Mouse (Mus musculus) urinary bladder, adult 2 months (tissue): ENCODE results near the gene Cemip. TPM values are rescaled to one million over a fixed set of nuclear protein-coding genes. Genes with fewer than 3 reads are reported as not detected.

Experiments
- DNase-seq: peaks from one replicate; pipeline ENCODE4 v3.0.0; 2022; ENCODE audit warnings: low spot score
- polyA plus RNA-seq: library from polyadenylated mRNA; depleted of rRNA; stranded (reverse); fragments of >200 nt; gene quantifications from 2 replicates; pipeline ENCODE4 v1.2.3, GENCODE M21; 2012

The Cemip gene
- polyA plus RNA-seq, 1 experiment, result 0.37 TPM

DNA sequence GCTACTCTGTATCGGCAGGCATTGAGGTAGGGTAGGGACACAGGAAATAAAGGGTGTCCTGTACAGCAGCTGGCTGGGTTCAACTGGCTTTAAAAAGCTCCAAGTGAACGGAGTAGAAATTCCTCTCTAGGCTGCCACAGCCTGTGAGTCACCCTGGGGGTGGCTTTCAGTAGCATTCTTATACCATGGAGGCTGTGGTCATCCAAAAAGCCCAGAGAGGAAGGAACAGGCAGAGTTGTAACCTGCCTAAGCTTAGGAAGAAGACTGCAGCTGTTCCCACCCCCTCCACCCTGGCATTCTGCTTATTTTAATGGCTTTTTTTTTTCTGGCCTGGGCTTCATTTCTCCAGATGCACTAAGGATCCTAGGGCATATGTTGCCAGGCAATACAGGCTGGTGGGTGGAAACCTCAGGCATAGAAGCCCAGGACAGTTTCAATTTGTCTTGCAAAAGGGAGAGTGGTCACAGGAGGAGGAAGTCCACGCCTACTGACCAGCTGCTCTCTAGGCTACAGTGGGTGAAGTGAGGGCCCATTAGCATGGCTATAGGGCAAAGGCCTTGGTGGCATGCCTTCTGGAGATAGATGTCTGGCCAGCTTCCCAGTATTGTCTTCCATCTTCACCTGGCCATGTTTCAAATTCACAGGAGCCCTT, 57.1 kb downstream of the Cemip start:
- no peak for DNase-seq

DNA sequence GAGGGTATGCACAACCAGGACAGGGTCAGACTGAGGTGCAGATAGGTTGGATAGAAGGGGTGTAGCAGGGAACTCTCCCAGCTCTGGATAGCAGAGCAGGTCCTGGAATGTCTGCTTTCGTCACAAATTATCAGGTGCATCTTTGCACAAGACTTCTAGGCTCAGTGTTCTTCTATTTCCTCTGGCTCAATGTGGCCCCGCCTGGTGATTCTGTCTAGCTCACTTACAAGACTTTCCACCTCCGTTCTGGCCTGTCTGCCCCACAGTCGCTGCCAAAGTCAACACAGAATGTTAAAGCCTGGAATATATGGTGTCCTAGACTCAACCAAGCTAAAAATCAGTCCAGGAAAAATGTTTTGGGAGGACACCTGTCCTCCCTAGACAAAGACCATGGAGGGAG, 57.9 kb downstream of the Cemip start:
- no peak for DNase-seq

DNA sequence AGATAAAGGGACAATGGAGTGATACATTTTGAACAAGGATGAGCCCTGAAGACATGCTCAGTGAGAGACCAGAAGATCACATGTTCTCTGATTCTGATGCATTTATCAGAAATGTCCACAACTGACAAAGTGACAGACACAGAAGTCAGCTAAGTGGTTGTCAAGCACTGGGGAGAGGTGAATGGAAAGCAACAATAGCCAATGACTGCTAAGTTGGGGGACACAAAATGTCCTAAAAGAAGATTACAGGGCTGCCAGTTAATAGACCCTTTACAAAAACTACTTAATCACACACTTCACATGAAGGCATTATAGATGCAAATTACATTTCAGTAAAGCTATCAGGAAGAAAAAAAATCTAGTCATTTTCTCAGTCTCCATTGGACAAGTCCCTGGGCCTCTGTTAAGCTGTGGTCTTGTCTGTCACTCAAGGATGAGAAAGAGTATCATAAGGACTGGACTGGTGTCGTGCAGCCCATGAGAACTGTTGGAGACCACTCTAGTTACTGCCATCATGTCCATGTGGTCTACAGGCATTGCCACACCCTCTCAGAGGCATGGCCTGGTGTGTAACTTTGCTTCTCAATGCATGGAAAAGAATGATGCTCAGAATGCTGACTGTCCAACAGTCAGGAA, 59.2 kb downstream of the Cemip start:
- no peak for DNase-seq

DNA sequence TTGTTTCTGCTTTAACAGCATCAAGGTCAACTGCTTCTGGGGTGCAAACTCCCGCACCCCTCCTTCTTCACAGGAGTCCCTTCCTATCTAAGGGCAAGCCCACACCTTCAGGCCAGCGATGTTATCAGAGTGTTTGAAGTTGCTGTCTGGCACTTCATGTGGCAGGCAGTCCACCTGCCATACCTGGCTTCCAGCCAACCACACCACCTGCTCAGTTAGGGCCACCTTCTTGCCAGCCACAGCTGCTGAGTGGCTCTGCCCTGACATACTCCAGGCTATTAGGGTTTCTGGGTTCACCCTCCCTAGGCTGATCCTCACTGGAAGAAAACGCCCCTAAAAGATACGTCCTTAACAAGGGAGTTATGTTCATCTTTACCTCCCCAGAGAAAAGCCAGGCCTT, 60.2 kb downstream of the Cemip start:
- no peak for DNase-seq

DNA sequence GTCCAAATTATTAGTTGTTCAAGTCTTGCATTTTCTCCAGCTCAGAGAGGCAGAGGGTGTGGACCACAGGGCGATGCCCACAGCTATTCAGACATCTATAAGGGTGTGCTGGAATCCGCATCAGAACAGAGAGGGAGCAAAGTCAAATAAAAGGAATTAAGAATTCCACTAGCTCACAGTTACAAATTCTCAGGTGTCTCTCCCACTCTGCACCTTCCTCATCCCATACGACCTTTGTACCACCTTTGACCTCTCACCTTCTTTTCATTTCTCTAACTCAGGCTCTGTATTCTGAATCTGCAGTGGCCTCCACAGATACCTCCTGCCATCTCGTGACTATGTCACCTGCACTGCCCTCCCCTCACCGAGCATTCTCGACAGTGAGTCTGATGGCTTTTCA, 62.8 kb downstream of the Cemip start:
- DNase-seq, result no peak

DNA sequence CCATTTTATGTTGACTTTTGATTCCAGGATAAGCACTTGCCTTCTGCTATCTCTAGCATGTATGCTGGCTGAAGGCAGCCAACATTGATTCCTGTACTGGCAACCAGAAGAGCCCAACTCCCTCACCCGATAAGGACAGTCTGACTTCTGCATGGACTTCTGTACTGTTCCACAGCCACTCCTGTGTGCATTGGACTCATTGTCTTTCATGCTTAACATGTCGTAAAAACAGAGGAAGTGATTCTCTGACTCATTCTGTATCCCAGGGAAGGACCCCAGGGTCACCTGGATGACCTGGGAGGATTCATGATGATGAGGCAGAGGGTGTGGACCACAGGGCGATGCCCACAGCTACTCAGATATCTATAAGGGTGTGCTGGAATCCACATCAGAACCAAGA, 63.8 kb downstream of the Cemip start:
- DNase-seq, result no peak

DNA sequence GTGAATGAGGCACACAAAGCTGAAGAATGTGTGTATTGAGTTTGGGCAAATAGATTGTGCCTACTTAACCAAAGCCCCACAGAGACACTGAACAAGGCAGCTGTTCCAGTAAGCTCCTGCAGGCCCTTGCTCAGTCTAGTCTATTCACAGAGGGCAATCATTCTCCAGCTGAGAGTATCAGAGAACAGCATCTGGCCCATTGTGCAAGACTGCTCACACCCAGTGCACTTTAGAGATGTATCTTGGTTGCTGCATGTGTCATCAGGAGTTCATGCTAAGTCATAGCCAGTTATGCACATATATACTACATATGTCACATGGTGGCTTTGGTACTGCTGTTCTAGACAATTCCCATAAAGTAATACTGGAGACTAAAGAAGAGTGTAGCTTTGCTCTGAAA, 66.9 kb downstream of the Cemip start:
- no peak for DNase-seq

DNA sequence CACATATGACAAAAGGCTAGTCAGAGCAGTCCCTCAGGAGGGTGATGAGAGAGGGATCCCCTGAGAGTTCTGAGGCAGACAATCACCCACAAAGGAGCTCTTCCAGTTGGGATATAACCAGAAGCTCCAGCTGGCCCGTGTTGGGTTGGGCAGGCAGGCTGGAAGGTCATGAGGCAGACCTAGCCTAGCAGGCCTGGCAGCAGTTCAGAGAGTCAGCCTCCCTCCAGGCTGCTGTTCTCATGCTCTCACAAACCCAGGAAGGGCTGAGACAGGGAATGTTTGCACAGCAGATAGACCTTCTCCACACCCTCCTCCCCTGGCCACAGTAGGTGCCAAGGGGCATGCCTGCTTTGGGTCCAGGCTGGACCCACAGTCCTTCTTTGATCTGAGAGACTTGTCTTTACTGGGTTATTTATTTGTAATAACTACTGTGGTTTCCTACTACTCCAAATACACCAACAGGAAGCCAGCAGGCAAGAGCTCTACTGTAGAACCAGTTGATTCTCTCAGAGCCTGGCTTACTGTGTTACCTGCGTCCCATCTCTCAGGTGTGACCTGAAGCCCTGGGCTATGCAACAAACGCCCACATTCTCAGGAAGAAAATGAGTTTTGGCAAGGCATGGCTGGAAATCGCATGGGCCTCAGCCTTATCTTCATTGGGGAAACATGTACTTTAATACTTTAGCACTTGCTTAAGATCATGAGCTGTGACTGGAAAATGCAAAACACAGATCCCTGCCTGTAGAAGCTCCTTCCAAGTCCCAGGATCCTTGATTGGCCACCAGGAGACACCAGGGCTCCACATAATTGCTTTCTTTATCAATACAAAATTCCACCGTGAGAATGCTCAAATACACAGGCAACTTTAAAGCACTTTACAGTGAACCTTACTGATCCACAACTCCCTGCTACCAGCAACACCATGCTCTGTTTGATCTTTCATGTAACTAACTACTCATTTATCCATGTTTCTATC, 67.7 kb downstream of the Cemip start:
- DNase-seq, result peak; percentile 25

DNA sequence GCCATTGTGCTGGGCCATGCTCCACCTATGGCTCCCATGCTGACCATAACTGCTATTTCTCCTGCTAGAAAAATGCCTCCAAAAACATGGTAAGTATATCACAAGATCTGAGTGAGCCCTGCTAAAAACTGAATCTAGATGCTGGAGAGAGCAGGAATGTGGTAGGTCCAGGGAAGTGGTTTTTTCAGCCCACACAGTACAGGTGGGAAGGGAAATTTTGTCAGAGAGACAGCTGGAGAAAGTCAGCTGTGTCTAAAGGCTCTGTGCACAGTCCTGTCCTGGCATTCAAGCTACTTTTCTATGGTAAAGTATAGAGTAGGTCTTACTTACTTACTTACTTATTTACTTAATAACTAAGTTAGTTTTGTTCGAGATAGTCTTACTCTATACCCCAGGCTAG, 71.3 kb downstream of the Cemip start:
- no peak for DNase-seq

DNA sequence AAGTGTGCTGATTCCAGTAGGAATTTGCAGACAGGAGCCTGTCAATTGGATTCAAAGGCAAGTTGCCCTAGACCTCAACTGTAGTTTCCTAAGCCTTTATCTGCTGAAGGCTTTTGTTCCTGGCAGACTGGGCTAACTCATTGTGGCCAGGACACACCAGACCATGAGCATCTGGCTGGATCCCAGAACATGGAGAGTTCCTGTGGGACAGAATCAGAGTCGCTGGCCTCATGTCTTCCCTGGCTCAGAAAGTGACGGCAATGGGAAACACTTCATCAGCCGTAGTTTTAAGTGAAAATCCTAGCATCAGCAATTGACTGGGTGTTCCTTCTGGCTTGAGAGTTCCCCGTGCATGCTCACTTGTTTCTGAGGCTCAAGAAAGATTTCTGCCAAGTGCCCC, 72.6 kb downstream of the Cemip start:
- DNase-seq, result no peak

DNA sequence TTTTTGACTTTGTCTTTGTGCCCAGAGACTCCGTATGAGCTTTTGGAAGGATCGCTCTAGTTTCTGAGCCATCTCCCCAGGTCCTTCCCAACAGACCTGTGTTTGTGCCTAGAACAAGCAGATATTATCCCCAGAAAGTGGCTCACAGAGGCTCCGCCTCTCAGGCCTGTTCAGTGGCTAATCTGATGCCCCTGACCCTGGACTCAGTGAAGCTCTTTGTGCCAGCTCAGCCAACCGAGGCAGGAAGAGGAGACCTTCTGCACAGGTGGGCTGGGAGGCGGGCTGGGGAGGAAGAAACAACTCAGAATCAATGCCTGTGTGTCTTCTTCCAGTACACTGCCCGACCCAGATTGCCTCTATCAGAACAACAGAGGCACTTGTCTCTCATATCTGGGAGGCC, 81.9 kb downstream of the Cemip start:
- DNase-seq, result no peak

DNA sequence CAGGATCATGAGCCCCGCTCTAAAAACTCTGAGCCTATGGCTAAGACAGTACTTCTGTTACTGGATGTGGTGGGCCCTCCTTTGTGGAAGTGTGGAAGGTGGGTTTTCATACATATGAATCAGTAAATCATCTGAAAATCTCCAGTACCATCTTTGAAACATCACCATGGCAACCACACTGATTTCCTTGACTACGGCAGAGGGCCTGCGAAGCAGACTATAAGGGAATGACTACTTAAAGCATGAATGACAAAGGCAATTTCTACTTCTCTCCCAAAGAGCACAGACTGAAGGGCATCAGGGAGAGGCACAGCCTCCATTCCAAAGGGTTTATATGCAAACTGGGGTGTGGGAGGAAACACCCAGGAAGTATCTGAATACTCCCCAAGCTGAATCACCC, 84.8 kb downstream of the Cemip start:
- DNase-seq, result no peak

DNA sequence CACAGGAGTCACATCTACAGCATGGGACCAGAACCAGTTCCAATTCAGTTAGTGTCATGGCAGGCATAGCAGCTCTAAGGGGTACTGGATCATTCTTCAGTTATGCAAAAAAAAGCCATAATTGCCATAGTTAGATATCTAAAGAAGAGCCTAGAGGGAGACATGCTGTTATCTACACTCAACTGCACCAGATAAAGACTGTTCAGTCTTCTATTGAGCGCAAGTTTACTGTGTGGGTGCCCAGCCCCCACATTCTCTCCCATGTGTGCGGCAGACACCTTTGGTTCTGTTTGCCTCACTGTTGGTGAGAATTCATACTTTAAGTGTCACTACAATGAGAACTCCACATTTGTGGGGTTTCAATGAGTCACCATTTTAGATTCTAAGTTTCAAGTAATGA, 85.6 kb downstream of the Cemip start:
- DNase-seq, result no peak

DNA sequence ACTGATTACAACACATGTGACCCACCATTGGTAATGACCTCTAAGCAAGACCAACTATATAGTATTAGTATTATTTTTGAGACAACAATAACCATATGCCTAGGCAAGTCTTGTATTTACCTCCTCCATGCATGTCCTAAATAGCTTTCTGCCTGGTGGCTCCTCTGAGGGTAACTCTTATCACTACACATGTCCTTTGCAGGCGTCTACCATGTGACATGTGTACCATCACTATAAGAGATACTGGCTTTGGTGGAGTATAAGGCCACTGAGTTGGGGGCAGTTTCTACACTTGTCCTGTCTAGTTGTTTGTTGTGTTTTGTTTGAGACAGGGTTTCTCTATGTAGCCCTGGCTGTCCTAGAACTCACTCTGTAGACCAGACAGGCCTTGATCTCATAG, 86.7 kb downstream of the Cemip start:
- no peak for DNase-seq

DNA sequence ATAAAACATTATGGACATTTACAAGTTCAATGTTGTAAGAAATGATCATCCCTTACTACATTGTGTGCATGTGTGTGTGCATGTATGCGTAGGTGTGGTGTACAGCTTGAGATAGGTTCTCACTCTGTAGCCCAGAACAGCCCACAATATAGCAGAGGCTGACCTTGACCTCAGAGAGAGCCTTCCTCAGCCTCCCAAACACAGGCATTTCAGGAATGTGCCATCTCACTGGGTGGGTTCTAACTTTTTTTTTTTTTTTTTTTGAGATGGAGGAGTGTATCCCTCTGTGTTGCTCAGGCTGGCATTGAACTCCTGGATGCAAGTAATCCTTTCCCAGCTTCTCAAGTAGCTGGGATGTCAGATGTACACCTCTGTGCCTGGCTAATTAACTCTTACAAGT, 92.0 kb downstream of the Cemip start:
- no peak for DNase-seq

DNA sequence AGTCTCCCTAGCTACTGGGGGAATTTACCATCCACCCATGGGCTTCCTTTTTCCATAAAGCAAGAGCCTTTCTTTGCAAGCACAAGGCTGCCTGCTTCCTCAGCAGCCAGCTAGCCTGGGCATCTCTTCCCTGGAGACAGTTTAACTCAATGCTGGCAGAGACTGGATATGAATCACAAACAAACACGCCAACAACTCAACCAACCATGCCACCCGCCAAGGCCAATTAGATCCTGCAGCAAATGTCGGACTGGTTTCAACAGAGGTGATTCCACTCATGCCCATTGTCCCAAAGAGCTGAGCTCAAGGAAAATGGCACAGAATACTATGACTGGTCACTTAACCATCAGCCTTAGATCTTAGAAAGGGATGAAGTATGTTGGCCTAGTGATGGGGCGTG, 97.0 kb downstream of the Cemip start:
- no peak for DNase-seq

DNA sequence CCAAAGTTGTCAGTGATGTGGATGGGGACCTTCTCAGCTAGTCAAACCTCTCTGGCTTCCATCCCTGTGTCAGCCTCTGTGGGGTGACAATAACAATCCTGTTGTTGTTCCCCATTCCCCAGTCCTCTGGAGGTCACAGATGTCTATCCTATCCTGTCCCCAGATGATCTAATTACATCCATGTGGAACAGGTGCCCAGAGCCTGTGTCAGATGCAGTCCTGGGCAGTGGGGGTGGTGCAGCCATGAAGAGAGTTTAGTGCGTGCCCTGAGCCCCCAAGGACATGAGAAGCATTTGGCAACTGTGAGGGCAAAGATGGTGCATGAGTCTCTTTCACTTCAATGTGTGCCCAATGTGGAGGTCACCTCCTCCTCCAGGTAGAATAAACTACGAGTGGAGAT, 100.6 kb downstream of the Cemip start:
- no peak for DNase-seq

DNA sequence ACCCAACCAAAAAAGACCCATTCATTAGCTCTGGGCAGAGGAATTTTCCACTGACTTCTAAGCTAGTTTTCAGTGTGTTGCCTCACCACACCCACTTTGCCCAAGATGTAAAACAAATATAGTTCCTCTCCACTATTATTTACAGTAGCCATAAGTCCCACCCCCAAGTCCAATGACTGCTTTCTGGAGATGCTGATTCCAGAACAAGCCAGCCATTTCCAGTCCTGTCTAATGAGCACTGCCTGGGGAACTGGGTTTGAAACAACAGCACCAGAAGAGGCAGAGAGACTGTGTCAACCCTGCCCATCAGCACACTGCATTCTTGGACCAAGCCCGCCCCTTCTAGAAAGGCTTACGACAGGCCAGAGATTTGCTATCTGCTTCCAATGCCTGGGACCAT, 103.7 kb downstream of the Cemip start:
- DNase-seq, result no peak

DNA sequence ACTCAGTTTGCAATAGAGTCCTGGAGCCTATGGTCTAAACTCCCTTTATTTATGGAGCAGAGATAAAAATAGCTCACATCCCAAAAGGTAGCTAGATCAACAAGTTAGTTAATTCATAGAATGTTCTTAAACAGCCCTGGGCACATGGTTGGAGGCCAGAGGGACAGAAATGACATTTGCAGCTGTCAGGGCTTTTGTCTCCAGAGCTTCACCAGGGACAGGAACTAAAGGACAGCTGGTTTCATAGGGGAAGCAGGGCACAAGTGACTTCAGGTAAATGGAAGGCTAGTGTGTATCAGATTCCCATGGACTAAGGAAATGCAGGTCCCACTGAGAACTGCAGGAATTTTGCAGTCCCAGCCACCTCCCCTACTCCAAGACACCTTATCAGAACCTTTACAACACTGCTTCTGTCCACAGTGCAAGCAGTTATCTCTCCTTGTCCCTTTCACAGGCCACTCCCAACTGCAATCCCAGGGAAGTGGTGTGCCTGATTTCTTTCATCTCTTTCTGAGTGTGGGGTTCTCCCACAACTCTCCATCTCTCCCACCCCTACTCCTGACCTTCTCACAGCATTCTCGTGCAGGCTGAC, 107.3 kb downstream of the Cemip start:
- no peak for DNase-seq

DNA sequence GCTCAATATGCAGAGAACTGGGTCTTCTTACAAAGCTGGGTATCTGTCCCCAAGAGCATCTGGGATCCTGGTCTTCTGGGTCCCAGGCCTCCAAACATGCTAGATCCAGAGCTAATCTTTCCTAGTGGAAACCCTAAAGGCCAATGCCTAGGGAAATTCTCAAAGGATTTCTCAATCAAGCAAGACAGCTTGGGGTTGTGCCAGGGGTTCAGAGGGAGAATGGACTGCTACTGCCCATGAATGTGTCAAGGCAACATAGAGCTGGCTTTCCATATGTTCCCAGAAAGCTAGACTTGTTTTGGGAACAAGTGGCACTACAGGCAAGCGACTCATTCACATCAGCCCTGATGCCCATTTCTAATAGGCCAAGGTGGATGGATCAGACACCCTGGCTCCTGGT, 107.9 kb downstream of the Cemip start:
- DNase-seq, result no peak

DNA sequence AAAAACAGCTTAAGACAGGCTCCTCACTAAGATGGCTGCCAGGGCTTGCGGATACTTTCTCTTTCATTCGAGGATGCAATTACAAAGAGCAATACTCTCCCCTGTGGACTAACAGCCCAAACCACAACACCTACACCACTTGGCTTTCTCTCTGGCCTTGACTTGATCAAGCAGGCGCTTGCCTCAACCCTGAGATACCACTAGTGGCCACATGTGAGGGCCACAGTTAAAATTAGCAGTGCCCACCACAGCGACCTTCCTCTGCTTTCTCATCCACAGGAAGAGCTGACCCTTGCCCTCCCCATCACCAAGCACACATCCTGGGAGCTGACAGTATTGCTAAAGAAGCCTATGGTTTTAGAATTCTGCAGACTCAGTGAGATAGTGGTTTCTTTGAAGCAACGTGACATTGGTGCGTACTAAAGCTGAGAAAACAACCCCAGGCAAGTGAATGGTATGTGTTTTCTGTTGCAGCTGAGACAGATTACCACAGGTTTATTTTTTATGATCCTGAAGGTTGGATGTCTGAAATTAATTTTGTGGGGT, 109.8 kb downstream of the Cemip start:
- no peak for DNase-seq

DNA sequence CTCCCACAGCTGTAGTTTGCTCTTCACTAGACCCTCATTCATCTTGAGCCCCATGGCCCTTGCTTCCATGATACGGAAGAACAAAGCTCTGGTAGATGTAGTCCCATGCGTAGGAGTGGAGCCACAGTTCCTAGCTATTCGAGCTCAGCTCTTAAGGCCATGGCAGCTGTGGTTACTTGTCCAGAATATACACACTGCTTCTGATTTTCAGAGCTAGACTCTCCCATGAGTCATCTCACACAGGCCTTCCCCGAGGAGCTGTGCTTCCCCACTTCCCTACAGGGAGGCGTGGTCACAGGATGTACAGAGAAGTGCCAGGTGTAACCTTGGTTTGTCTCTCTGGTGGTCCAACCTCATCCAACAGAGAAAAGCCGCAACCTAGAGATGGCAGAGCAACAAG, 111.0 kb downstream of the Cemip start:
- no peak for DNase-seq
